Mouse (Mus musculus) midbrain, embryonic 16.5 days (tissue): ENCODE measurements around the gene Zscan10. TPM values are rescaled to one million over a fixed set of nuclear protein-coding genes. Genes with fewer than 3 reads are reported as not detected.

Experiments
- ATAC-seq: fragments of 200-750 bp; cut with Nextera tagmentation; 2 replicates; pipeline ENCODE4 v1.8.0; 2017; ENCODE audit warnings: moderate TSS enrichment
- H3K27ac ChIP-seq: fragments of 300-500 bp; sonication (generic); 2 replicates; pipeline ENCODE4 v1.5.1; 2014; ENCODE audit warnings: mild to moderate bottlenecking, low read length, mixed read lengths
- H3K27me3 ChIP-seq: fragments of 300-500 bp; sonication (generic); 2 replicates; pipeline ENCODE4 v1.6.1; 2014; ENCODE audit warnings: low read depth, low read length, mixed read lengths; ENCODE audit not compliant: control insufficient read depth, insufficient read depth
- H3K36me3 ChIP-seq: fragments of 300-500 bp; sonication (generic); 2 replicates; pipeline ENCODE4 v1.6.1; 2014; ENCODE audit warnings: mild to moderate bottlenecking, low read length, moderate library complexity, mixed read lengths; ENCODE audit not compliant: control insufficient read depth, insufficient read depth
- H3K4me1 ChIP-seq: fragments of 300-500 bp; sonication (generic); 2 replicates; pipeline ENCODE4 v1.6.1; 2014; ENCODE audit warnings: mild to moderate bottlenecking, low read length, mixed read lengths; ENCODE audit not compliant: control insufficient read depth, insufficient read depth
- H3K4me2 ChIP-seq: fragments of 300-500 bp; sonication (generic); 2 replicates; pipeline ENCODE4 v1.6.1; 2014; ENCODE audit warnings: mild to moderate bottlenecking, low read length, mixed read lengths
- H3K4me3 ChIP-seq: fragments of 300-500 bp; sonication (generic); 2 replicates; pipeline ENCODE4 v1.5.1; 2014; ENCODE audit warnings: low read depth, mild to moderate bottlenecking, low read length, moderate library complexity, mixed read lengths
- H3K9ac ChIP-seq: fragments of 300-500 bp; sonication (generic); 2 replicates; pipeline ENCODE4 v1.6.1; 2014; ENCODE audit warnings: low read depth, low read length, mixed read lengths
- H3K9me3 ChIP-seq: fragments of 300-500 bp; sonication (generic); replicated peaks from 2 replicates; pipeline ENCODE4 v1.6.1; 2014; ENCODE audit warnings: mild to moderate bottlenecking, low read length, mixed read lengths; ENCODE audit not compliant: control insufficient read depth, poor library complexity, severe bottlenecking
- WGBS: fragments of 180-500 bp; shearing (Covaris S2); extraction: QIAGEN DNeasy Blood & Tissue Kit; methylation state at CpG from one replicate; pipeline ENCODE4 v1.1.7; 2014; 5-methylcytosine and 5-hydroxymethylcytosine counted together
- polyA plus RNA-seq: library from polyadenylated mRNA; unstranded; fragments of >200 nt; fragmentation: Nextera tagmentation; extraction: Ambion mirVana; gene quantifications from 2 replicates; pipeline ENCODE4 v1.2.1, GENCODE M21; 2015

The Zscan10 gene
- polyA plus RNA-seq, 1 experiment from 2014 or later = not detected

- 66% methylated on average over 6 of the region's 6 CpGs for WGBS
Measured at GRCm38 (mm10) chr17:23654001-23654400, 53.3 kb downstream of the Zscan10 start.

GRCm38 (mm10) chr17:23654410-23654809, 53.8 kb downstream of the Zscan10 start:
- peaks cover 7% of the 10 kb centered on the region for H3K27me3 ChIP-seq
- WGBS = 63% methylated on average over 2 of the region's 2 CpGs

More at GRCm38 (mm10) chr17:23654001-23654400, 53.3 kb downstream of the Zscan10 start:
- Histone ChIP-seq H3K4me1 (no peaks in the 10 kb centered on the region), H3K9me3 (no peaks in the 10 kb centered on the region), H3K36me3 (no peaks in the 10 kb centered on the region), H3K4me3 (no peak overlapping the region), H3K4me2 (no peak overlapping the region), H3K27ac (no peak overlapping the region), H3K27me3 (peaks cover 5% of the 10 kb centered on the region; the same call in 1 of the 2 replicates), H3K9ac (no peak overlapping the region)
- no peak for ATAC-seq

GRCm38 (mm10) chr17:23658450-23658849, 57.8 kb downstream of the Zscan10 start:
- 83% methylated on average over 3 of the region's 3 CpGs for WGBS
- H3K4me1 ChIP-seq = no peaks in the 10 kb centered on the region
- no peak overlapping the region for H3K4me2 ChIP-seq
- no peak for ATAC-seq
- no peak overlapping the region for H3K9ac ChIP-seq
- H3K9me3 ChIP-seq = no peaks in the 10 kb centered on the region
- H3K27ac ChIP-seq = no peak overlapping the region
- H3K27me3 ChIP-seq = peaks cover 39% of the 10 kb centered on the region
- H3K4me3 ChIP-seq = no peak overlapping the region
- H3K36me3 ChIP-seq = no peaks in the 10 kb centered on the region

More at GRCm38 (mm10) chr17:23654410-23654809, 53.8 kb downstream of the Zscan10 start:
- ATAC-seq = no peak
- Histone ChIP-seq H3K4me2 (no peak overlapping the region), H3K36me3 (no peaks in the 10 kb centered on the region), H3K4me1 (no peaks in the 10 kb centered on the region), H3K4me3 (no peak overlapping the region), H3K9me3 (no peaks in the 10 kb centered on the region), H3K9ac (no peak overlapping the region), H3K27ac (no peak overlapping the region)

GRCm38 (mm10) chr17:23660117-23660875, 59.6 kb downstream of the Zscan10 start, which contains the start of gene Bicdl2:
Gene Bicdl2, plus strand, starts transcription at chr17:23660506.
- Histone ChIP-seq H3K27ac (no peak within 1 kb of the TSS), H3K4me1 (no peaks in the 10 kb centered on the region), H3K4me2 (no peak within 1 kb of the TSS), H3K27me3 (peaks cover 39% of the 10 kb centered on the region), H3K4me3 (no peak within 1 kb of the TSS), H3K9me3 (no peaks in the 10 kb centered on the region), H3K36me3 (no peaks in the 10 kb centered on the region), H3K9ac (no peak within 1 kb of the TSS)
- 5% methylated on average over 27 of the region's 27 CpGs for WGBS
- ATAC-seq = no peak

Other genes starting within 250 kb of the Zscan10 start
- not detected in 2 replicates for gene Vmn2r116, start 216.3 kb upstream of the Zscan10 start, polyA plus RNA-seq
- gene Vmn2r117, start 121.2 kb upstream of the Zscan10 start, polyA plus RNA-seq = not detected in 2 replicates
- 16.0 and 17.9 TPM in 2 replicates for gene Zfp213, start 36.6 kb upstream of the Zscan10 start, polyA plus RNA-seq
- gene Zfp13, start 1.4 kb upstream of the Zscan10 start, polyA plus RNA-seq = 28.4 and 29.4 TPM in 2 replicates
- 0.94 and 1.6 TPM in 2 replicates for gene Mmp25, start 44.4 kb downstream of the Zscan10 start, polyA plus RNA-seq
- gene Bicdl2, start 59.6 kb downstream of the Zscan10 start, polyA plus RNA-seq = 0.15 TPM in 1 of 2 replicates, not detected in the other
- 129 and 137 TPM in 2 replicates for gene Hcfc1r1, start 72.7 kb downstream of the Zscan10 start, polyA plus RNA-seq
- gene Thoc6, start 73.0 kb downstream of the Zscan10 start, polyA plus RNA-seq = 34.4 and 36.0 TPM in 2 replicates
- gene Tnfrsf12a, start 76.6 kb downstream of the Zscan10 start, polyA plus RNA-seq = 2.5 and 2.6 TPM in 2 replicates
- 0.52 and 1.2 TPM in 2 replicates for gene Cldn6, start 78.4 kb downstream of the Zscan10 start, polyA plus RNA-seq
- gene Cldn9, start 83.2 kb downstream of the Zscan10 start, polyA plus RNA-seq = 0.62 and 0.67 TPM in 2 replicates
- 0.07 and 0.19 TPM in 2 replicates for gene 1520401A03Rik, start 121.9 kb downstream of the Zscan10 start, polyA plus RNA-seq
- gene Pkmyt1, start 125.5 kb downstream of the Zscan10 start, polyA plus RNA-seq = 17.9 and 19.7 TPM in 2 replicates
- 70.9 and 75.7 TPM in 2 replicates for gene Paqr4, start 140.0 kb downstream of the Zscan10 start, polyA plus RNA-seq
- 1.6 and 1.8 TPM in 2 replicates for gene Kremen2, start 145.0 kb downstream of the Zscan10 start, polyA plus RNA-seq
- 205 and 220 TPM in 2 replicates for gene Flywch1, start 170.7 kb downstream of the Zscan10 start, polyA plus RNA-seq
- 76.8 and 81.3 TPM in 2 replicates for gene Flywch2, start 185.2 kb downstream of the Zscan10 start, polyA plus RNA-seq
- gene Srrm2, start 189.7 kb downstream of the Zscan10 start, polyA plus RNA-seq = 467 and 529 TPM in 2 replicates
- gene Elob, start 228.3 kb downstream of the Zscan10 start, polyA plus RNA-seq = 1,162 and 1,206 TPM in 2 replicates
- 0.18 TPM in 1 of 2 replicates, not detected in the other for gene Prss33, start 235.2 kb downstream of the Zscan10 start, polyA plus RNA-seq
- not detected in 2 replicates for gene Prss32, start 243.0 kb downstream of the Zscan10 start, polyA plus RNA-seq
- gene Prss41, start 243.3 kb downstream of the Zscan10 start, polyA plus RNA-seq = 0.88 and 1.6 TPM in 2 replicates